Mouse (Mus musculus) neutrophil, adult 5-6 weeks (primary cell): ENCODE data around the gene Scgb1b30. TPM values are rescaled to one million over a fixed set of nuclear protein-coding genes. Genes with fewer than 3 reads are reported as not detected.

Experiments used
- total RNA-seq: library from RNA; stranded (forward); fragments of 200-1000 nt; gene quantifications from 2 replicates; pipeline ENCODE4 v1.2.3, GENCODE M21; 2017

The Scgb1b30 gene
- total RNA-seq, 1 experiment from 2014 or later, result not detected

Other genes with a start within 250 kb of the Scgb1b30 start
- gene Scgb2b26, start 150.4 kb upstream of the Scgb1b30 start, total RNA-seq, result not detected in 2 replicates
- gene Scgb2b27, start 81.5 kb upstream of the Scgb1b30 start, total RNA-seq, result not detected in 2 replicates
- not detected in 2 replicates for gene Scgb1b27, start 73.9 kb upstream of the Scgb1b30 start, total RNA-seq
- not detected in 2 replicates for gene Wtip, start 37.8 kb downstream of the Scgb1b30 start, total RNA-seq
- 98.2 and 102 TPM in 2 replicates for gene Uba2, start 74.2 kb downstream of the Scgb1b30 start, total RNA-seq
- 35.7 and 36.0 TPM in 2 replicates for gene Pdcd2l, start 101.2 kb downstream of the Scgb1b30 start, total RNA-seq
- gene Gpi1, start 134.9 kb downstream of the Scgb1b30 start, total RNA-seq, result 399 and 408 TPM in 2 replicates
- not detected in 2 replicates for gene Gm6096, start 155.6 kb downstream of the Scgb1b30 start, total RNA-seq
- 33.6 and 36.8 TPM in 2 replicates for gene 4931406P16Rik, start 218.1 kb downstream of the Scgb1b30 start, total RNA-seq